Mouse (Mus musculus) heart, adult 9 months (tissue): Measurements from ENCODE around the gene Eci3.

Experiments used
- DNase-seq, 2 experiments: peaks; one replicate each; pipeline ENCODE4 v3.0.0; 2022; ENCODE audit warnings: low spot score in 2 of 2

Gene Eci3

DNA sequence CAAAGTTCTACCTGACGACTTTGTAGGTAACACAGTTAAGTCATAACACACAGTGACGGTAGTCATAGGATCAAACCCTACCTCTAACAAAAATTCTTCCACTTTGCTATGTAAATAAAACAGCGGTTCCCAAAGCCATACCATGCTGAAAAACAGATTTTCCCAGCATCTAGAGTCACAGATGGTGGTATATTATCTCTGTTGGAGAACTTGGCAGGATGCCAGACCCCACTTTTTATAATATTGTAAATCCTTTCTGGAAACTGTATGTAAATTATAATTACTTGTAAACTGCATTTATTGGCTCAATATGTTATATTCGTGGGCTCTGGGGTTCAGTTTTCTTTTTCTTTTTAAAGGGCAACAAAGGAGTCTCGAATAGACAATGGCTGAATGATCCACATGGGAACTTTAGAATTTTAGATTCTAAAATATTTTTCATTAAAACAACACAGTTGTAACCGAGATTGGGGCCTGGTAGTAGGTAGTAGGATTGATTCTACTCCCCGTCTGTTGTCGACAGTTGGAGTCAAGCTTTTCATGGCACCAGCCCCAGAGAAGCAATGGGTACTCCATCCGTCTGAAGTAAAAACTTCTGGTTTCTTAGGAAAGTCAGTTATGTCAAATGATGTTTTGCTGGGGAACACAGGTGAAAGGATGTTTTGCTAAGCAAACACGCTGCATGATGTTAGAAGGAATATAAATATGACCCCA, 28.5 kb downstream of the Eci3 start:
- no peak for DNase-seq

DNA sequence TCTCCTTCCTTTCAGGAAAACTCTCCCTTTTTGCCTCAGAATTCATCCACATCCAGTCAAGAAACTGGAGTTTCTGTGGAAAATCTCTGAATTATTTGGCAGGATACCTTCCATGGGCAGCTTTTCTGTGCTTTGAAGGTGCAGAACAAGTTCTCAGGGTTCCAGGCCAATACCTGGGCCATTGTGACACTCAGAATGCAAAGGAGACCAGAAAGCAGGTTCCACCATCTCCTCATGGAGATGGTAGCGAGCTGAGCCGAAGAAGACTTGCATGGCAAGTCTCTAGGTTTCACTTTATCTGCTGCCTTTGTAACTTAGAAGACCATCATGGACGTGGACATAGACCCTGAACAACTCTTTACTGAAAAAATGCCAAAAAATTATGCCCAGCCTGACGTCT, 39.4 kb downstream of the Eci3 start, which contains the start of the genes Fam217a and 4933417A18Rik:
Fam217a (minus strand) TSS at position 101 of the 400 bp plus-strand sequence.
4933417A18Rik (plus strand) TSS at position 200 of the 400 bp plus-strand sequence.
- no peak for DNase-seq

DNA sequence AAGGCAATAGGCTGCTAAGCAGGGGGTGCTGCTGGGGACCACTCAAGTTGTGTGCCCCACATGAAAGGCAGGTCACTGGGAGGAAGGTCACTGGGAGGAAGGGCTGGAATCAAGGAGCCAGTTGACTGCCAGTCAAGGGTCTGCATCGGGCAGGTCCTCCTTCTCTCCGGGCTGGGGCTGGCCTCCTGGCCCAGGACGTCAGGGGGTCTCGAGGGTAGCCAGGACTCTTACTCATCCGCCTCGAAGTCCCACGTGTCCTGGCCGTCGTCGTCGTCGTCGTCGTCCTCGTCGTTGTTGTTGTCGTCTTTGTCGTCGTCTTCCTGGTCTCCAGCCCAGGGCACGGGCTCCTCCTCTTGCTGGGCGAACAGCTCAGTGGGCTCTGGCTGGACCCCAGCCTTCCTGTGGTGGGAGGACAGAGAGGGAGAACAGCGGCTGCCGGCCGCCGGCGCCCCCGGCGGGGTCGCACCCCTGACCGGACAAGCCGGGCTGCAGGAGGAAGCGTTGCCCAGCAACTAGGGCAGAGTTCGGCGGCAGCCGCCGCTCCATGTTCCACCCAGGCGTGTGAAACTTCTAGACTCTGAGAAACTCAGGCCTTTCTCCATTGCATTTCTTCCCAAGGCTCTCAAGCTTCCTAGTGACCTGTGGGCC, 47.0 kb downstream of the Eci3 start:
- DNase-seq = no peak

DNA sequence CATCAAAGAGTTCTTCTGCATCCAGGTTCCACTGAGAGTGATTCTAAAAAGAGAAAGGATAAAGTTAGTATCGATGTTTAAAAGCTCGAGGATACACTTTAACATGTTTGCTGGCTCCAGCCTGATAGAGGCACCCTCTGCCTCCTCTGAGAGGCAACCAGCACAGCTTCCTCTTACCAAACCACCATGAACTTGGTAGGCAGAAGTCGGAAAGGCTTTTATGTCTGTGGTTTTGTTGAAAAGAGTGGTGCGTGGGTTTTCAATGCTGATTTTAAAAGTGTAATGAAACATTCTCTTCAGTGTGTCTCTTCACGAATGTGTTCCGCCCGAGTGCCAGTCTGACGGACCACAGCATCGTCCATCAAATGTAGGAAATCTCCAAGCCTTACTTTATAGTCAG, 49.0 kb downstream of the Eci3 start:
- DNase-seq = no peak
